Mouse (Mus musculus) hindbrain, postnatal 0 days (tissue): ENCODE measurements at regions not wholly inside any gene's neighbourhood (a gene's known extent, or its start where the extent isn't known, plus 50 kb on each side); places are given as distances from the start of the nearest gene placed in this dataset.

ENCODE experiments used
- ATAC-seq: fragments of 200-750 bp; cut with Nextera tagmentation; 2 replicates; pipeline ENCODE4 v1.8.0; 2017; ENCODE audit warnings: mild to moderate bottlenecking, moderate TSS enrichment, moderate library complexity
- DNase-seq: peaks from one replicate; pipeline ENCODE4 v3.0.0-alpha.2; 2015; ENCODE audit warnings: low spot score
- H3K27ac ChIP-seq: fragments of 300-500 bp; sonication (generic); 2 replicates; pipeline ENCODE4 v1.5.1; 2014; ENCODE audit warnings: mild to moderate bottlenecking
- H3K27me3 ChIP-seq: fragments of 300-500 bp; sonication (generic); 2 replicates; pipeline ENCODE4 v1.6.1; 2014; ENCODE audit warnings: low read length, mixed read lengths; ENCODE audit not compliant: insufficient read depth
- H3K36me3 ChIP-seq: fragments of 300-500 bp; sonication (generic); 2 replicates; pipeline ENCODE4 v1.6.1; 2014; ENCODE audit warnings: low read length, mixed read lengths; ENCODE audit not compliant: insufficient read depth
- H3K4me1 ChIP-seq: fragments of 300-500 bp; sonication (generic); 2 replicates; pipeline ENCODE4 v1.6.1; 2014; ENCODE audit warnings: antibody characterized with exemption, low read length, mixed read lengths; ENCODE audit not compliant: insufficient read depth
- H3K4me2 ChIP-seq: fragments of 300-500 bp; sonication (generic); 2 replicates; pipeline ENCODE4 v1.6.1; 2014; ENCODE audit warnings: low read depth, mild to moderate bottlenecking, low read length, moderate library complexity, mixed read lengths
- H3K4me3 ChIP-seq: fragments of 300-500 bp; sonication (generic); 2 replicates; pipeline ENCODE4 v1.5.1; 2014; ENCODE audit warnings: low read length
- H3K9ac ChIP-seq: fragments of 300-500 bp; sonication (generic); replicated peaks from 2 replicates; pipeline ENCODE4 v1.6.1; 2014; ENCODE audit warnings: mild to moderate bottlenecking, low read length, moderate library complexity, mixed read lengths
- H3K9me3 ChIP-seq: fragments of 300-500 bp; sonication (generic); 2 replicates; pipeline ENCODE4 v1.6.1; 2016; ENCODE audit warnings: low read length, mixed read lengths
- CTCF ChIP-seq: IDR thresholded peaks from 2 replicates; pipeline ENCODE4 v1.5.1; 2016; ENCODE audit warnings: antibody characterized with exemption, control low read depth, low read depth
- WGBS: fragments of 180-500 bp; shearing (Covaris S2); extraction: QIAGEN DNeasy Blood & Tissue Kit; methylation state at CpG from one replicate; pipeline ENCODE4 v1.1.7; 2014; 5-methylcytosine and 5-hydroxymethylcytosine counted together

DNA sequence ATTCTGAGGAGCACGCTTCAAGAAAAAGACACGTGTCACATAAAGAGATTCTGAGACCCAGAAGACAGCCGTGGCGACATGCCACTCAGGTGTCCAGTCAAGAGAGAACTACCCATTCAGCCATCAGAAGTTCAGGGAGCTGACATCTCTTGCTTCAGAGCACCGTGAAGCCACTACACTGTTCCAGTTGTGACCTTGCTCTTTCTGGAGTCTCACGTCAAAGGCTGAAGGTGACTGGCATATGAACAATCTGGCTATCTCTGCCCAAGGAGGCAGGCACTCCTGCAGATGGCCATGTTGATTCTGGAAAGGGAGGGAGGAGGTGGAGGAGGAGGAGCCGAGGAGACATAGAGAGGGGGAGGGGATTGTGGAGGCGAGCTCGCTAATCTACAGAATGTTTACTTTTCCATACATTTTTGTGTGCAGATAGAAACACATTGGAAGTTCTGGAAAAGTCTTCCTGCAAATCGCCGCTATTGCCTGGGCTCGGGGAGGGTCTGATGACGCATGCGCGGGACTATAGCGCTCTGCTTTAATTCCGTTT is 116.3 kb upstream of the Ctnnb1 start:
- 74% methylated on average over 17 of the region's 17 CpGs for WGBS
- Histone ChIP-seq H3K4me1 (no peaks in the 10 kb centered on the region), H3K4me2 (no peak overlapping the region), H3K9ac (no peak overlapping the region), H3K9me3 (no peaks in the 10 kb centered on the region), H3K27me3 (no peaks in the 10 kb centered on the region), H3K27ac (no peak overlapping the region), H3K4me3 (no peak overlapping the region), H3K36me3 (no peaks in the 10 kb centered on the region)
- TF ChIP-seq CTCF: no peak
- DNase-seq: no peak
- no peak for ATAC-seq

DNA sequence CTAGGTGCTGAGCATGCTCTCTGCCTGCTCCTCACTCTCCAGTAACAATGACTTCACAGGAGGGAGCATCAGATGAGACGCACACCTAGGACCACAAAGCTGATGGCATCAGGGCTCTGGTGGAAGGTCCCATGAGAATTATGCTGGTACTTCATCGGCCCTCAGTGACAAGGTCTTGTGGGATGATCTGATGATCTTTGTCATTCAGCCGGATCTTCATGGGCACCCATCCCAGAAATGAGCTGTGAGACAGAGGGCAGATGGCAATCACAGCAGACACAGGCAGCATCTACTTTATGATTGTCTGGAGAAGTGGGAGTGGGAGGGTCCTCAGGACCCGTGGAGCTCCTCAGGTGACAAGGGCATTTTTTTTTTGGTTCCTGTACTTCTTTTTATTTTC is 114.7 kb upstream of the Ctnnb1 start:
- H3K36me3 ChIP-seq: no peaks in the 10 kb centered on the region
- ATAC-seq (no peak), DNase-seq (peak; percentile 27)
- no peak for TF ChIP-seq CTCF
- no peaks in the 10 kb centered on the region for H3K4me1 ChIP-seq
- no peak overlapping the region for H3K4me3 ChIP-seq
- no peak overlapping the region for H3K27ac ChIP-seq
- no peaks in the 10 kb centered on the region for H3K9me3 ChIP-seq
- H3K27me3 ChIP-seq: no peaks in the 10 kb centered on the region
- WGBS: 58% methylated on average over 4 of the region's 4 CpGs
- no peak overlapping the region for H3K9ac ChIP-seq
- H3K4me2 ChIP-seq: no peak overlapping the region

DNA sequence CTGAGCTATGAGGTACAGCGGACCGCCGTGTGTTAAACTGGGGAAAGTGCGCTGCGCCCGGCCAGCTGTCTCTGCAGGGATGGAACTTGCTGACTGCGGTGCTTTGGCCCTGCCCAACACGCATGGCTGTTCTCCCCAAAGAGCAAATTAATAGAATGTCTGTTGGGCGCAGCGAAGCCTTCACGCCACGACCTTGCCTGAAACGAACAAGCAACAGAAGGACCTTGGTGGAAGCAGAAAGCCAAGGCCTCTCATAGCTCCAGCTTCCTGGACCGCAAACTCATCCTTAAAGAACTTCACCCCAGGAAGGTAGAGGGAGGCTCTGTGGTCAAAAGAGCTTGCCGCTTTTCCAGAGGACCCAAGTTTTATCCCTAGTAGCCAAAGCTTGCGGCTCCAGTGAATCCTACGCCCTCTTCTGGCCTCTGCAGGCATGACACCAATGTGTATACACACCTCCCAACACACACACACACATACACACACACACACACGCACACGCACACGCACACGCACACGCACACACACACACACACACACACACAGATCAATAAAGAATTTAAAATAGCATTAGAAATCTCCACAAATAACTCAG is 110.2 kb upstream of the Ctnnb1 start:
- Histone ChIP-seq H3K36me3 (no peaks in the 10 kb centered on the region), H3K4me3 (no peak overlapping the region), H3K9me3 (no peaks in the 10 kb centered on the region), H3K27me3 (no peaks in the 10 kb centered on the region), H3K9ac (no peak overlapping the region), H3K4me1 (no peaks in the 10 kb centered on the region), H3K27ac (no peak overlapping the region), H3K4me2 (no peak overlapping the region)
- DNase-seq (no peak), ATAC-seq (no peak)
- WGBS: 89% methylated on average over 22 of the region's 22 CpGs
- TF ChIP-seq CTCF: peak; percentile 31

- TF ChIP-seq CTCF: no peak
- Histone ChIP-seq H3K36me3 (no peaks in the 10 kb centered on the region), H3K4me2 (no peak overlapping the region), H3K9ac (no peak overlapping the region), H3K27me3 (no peaks in the 10 kb centered on the region), H3K27ac (no peak overlapping the region), H3K9me3 (no peaks in the 10 kb centered on the region), H3K4me1 (no peaks in the 10 kb centered on the region), H3K4me3 (no peak overlapping the region)
- no peak for DNase-seq
- 91% methylated on average over 6 of the region's 6 CpGs for WGBS
- no peak for ATAC-seq
Measured at GRCm38 (mm10) chr9:120820892-120821291, 108.1 kb upstream of the Ctnnb1 start.

GRCm38 (mm10) chr9:120823397-120823796 is 105.6 kb upstream of the Ctnnb1 start:
- Histone ChIP-seq H3K27ac (no peak overlapping the region), H3K4me1 (no peaks in the 10 kb centered on the region), H3K36me3 (no peaks in the 10 kb centered on the region), H3K27me3 (no peaks in the 10 kb centered on the region), H3K9me3 (no peaks in the 10 kb centered on the region), H3K4me2 (no peak overlapping the region), H3K4me3 (no peak overlapping the region), H3K9ac (no peak overlapping the region)
- TF ChIP-seq CTCF: no peak
- DNase-seq (no peak), ATAC-seq (no peak)
- WGBS: 66% methylated on average over 6 of the region's 6 CpGs

GRCm38 (mm10) chr9:120826266-120826665 is 102.8 kb upstream of the Ctnnb1 start:
- no peak overlapping the region for H3K27ac ChIP-seq
- no peaks in the 10 kb centered on the region for H3K4me1 ChIP-seq
- H3K9ac ChIP-seq: no peak overlapping the region
- WGBS: 89% methylated on average over 4 of the region's 4 CpGs
- TF ChIP-seq CTCF: no peak
- H3K4me2 ChIP-seq: no peak overlapping the region
- H3K9me3 ChIP-seq: no peaks in the 10 kb centered on the region
- no peak for DNase-seq
- H3K4me3 ChIP-seq: no peak overlapping the region
- H3K27me3 ChIP-seq: no peaks in the 10 kb centered on the region
- ATAC-seq: no peak
- no peaks in the 10 kb centered on the region for H3K36me3 ChIP-seq

- Histone ChIP-seq H3K36me3 (no peaks in the 10 kb centered on the region), H3K9ac (no peak overlapping the region), H3K27me3 (no peaks in the 10 kb centered on the region), H3K27ac (no peak overlapping the region), H3K4me2 (no peak overlapping the region), H3K4me3 (no peak overlapping the region), H3K4me1 (no peaks in the 10 kb centered on the region), H3K9me3 (no peaks in the 10 kb centered on the region)
- DNase-seq (peak; percentile 81), ATAC-seq (peak; percentile 68)
- TF ChIP-seq CTCF: 0 out of 2 replicates have a peak, but pooled peaks have one; percentile 41
- 37% methylated on average over 5 of the region's 5 CpGs for WGBS
Measured at GRCm38 (mm10) chr9:120830526-120830925, 98.5 kb upstream of the Ctnnb1 start.
